Mouse (Mus musculus): ENCODE measurements around the gene Ptprg. TPM values are rescaled to one million over a fixed set of nuclear protein-coding genes. Genes with fewer than 3 reads are reported as not detected.
A peak's percentile ranks its signal among the peaks of the same experiment; 100 is the strongest.
"Not testable (repeated sequence)": the region's sequence is repeated elsewhere in the genome, so short reads cannot be mapped to it uniquely, and the experiment has no call there.

Ptprg gene
- polyA plus RNA-seq, 1 experiment = 11.0 TPM

DNA sequence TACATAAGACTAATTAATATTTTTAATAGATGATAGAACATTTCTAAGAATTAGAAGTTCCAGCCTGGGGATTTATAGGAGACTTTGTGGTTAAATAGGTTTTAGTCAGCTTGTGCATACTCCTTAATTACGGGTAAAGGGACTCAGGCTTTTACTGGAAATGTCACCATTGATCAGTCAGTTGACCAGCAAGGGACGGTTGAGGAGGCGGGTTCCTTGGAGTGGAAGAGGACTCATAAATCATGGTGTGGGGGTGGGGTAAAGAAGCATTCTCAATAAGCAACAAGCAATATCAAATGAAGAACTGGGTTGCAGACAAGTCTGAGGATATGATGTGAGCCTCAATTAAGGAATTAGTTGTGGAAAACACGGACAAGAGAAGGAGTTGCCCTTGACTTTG lies 438.8 kb downstream of the Ptprg start:
- DNase-seq (ENCODE audit: low read depth, low spot score) = no peak
- 87% methylated on average over 4 of the region's 4 CpGs for WGBS

DNA sequence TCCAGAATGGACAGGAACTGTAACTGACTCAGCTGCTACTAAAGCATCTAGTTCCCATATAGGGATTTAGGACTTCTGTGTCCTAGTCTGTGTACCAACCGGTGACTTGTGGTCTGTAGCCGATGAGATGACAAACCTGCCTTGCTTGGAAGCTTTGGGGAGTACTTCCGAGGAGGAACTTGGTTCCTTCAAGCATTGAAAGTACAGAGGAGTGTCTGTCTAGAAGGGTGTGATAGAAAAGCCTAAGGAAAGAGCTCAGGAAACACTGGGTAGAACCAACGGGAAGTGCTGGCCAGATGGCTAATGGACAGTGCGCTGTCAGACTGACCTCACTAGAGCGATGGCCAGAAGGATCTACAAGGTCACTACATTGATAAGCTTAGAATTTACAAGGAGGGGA lies 439.2 kb downstream of the Ptprg start:
- DNase-seq (ENCODE audit: low read depth, low spot score) = no peak
- 88% methylated on average over 6 of the region's 6 CpGs for WGBS

- peak; percentile 3 for DNase-seq (ENCODE audit: low read depth, low spot score)
- WGBS = 59% methylated on average over 6 of the region's 6 CpGs
These were observed 444.2 kb downstream of the Ptprg start for GRCm38 (mm10) chr14:11997555-11997954.

- no peak for DNase-seq (ENCODE audit: low read depth, low spot score)
- WGBS = 93% methylated on average over 4 of the region's 4 CpGs
These were observed 445.1 kb downstream of the Ptprg start for GRCm38 (mm10) chr14:11998464-11998863.

- WGBS = 88% methylated on average over 4 of the region's 4 CpGs
- DNase-seq (ENCODE audit: low read depth, low spot score) = no peak
These were observed 450.7 kb downstream of the Ptprg start for GRCm38 (mm10) chr14:12004061-12004460.

DNA sequence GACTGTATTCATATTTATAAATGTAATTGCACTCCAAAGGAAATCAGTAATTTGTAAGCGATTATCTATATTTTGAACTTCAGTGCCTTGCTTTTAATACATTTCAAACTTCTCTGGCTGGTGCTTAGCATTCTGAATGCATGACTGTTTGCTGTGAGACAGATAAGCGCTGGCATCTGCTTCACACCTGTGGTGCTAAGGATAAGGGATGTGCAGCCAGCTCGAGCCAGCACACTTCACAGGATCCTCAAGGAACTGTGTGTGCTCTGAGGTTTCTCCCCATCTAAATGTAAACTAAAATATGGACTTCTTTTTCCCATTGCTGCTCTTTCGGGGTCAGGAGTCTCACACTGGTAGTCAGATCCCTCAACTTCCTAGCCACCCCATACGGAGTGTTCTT lies 458.4 kb downstream of the Ptprg start:
- 86% methylated on average over 5 of the region's 5 CpGs for WGBS

GRCm38 (mm10) chr14:12025812-12026728 lies 472.7 kb downstream of the Ptprg start:
- WGBS = 66% methylated on average over 16 of the region's 16 CpGs
- DNase-seq (ENCODE audit: low read depth, low spot score) = peak; percentile 18

More for the DNA sequence above, 458.4 kb downstream of the Ptprg start:
- no peak for DNase-seq (ENCODE audit: low read depth, low spot score)

- WGBS = 89% methylated on average over 8 of the region's 8 CpGs
- no peak for DNase-seq (ENCODE audit: low read depth, low spot score)
These were observed 473.9 kb downstream of the Ptprg start for GRCm38 (mm10) chr14:12027247-12027646.

DNA sequence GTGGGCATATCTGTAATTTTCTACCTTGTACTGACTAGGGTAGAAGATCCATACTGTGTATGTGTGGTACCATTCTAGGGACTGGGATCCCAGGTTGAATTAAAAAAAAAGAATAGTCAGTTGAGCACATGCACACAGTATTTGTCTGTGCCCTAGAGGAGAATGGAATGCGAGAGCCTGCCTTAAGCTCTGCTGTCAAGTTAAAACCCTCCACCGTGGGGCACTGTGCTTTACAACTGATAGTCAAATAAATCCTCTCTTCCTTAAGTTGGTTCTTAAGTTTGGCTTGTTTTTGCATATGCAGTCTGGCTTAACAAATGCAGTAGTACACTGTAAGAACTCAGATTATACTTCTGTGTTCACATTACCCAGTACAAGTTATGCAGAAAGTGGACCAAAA lies 476.6 kb downstream of the Ptprg start:
- 69% methylated on average over 2 of the region's 2 CpGs for WGBS
- no peak for DNase-seq (ENCODE audit: low read depth, low spot score)

DNA sequence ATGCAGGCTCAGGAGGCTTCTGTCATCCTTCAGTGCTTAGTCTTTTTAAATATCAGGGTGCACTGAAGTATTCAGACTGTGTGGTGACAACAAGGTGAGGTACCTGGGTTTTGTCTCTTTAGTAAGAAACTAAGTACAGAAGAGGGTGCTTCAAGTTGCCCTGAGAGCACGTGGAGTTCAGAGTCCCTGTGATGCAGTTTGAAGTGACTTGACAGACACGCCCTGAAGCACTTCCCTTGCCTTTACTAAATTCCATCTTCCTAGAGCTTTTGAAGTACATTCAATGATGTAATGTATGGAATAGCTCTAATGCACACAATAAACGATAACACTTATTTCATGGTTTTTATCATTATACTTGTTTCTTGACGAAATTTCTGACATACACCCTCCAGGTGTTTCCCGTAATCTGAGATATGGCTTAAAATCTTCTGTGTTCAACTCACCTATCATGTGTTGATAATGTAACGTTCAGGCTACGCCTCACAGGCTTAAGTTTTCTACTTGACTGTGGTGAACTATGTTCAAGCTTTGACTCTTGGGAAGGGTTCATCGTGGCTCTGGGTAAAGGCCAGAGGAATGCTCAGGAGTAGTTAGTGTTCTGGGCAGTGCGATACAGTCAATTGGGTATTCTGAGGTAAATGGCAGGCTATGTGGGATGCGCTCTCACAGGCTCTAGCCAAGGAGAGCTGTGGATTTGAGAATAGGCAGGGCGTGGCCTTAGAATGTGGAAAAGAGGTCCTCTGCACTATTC lies 483.4 kb downstream of the Ptprg start:
- WGBS = 92% methylated on average over 11 of the region's 11 CpGs

GRCm38 (mm10) chr14:12039743-12040142 lies 486.4 kb downstream of the Ptprg start:
- DNase-seq (ENCODE audit: low read depth, low spot score) = no peak
- whole genome bisulfite sequencing = 80% methylated on average over 3 of the region's 3 CpGs

More for the DNA sequence above, 483.4 kb downstream of the Ptprg start:
- DNase-seq (ENCODE audit: low read depth, low spot score) = no peak

GRCm38 (mm10) chr14:12041566-12041965 lies 488.2 kb downstream of the Ptprg start:
- 94% methylated on average over 6 of the region's 6 CpGs for WGBS
- no peak for DNase-seq (ENCODE audit: low read depth, low spot score)

DNA sequence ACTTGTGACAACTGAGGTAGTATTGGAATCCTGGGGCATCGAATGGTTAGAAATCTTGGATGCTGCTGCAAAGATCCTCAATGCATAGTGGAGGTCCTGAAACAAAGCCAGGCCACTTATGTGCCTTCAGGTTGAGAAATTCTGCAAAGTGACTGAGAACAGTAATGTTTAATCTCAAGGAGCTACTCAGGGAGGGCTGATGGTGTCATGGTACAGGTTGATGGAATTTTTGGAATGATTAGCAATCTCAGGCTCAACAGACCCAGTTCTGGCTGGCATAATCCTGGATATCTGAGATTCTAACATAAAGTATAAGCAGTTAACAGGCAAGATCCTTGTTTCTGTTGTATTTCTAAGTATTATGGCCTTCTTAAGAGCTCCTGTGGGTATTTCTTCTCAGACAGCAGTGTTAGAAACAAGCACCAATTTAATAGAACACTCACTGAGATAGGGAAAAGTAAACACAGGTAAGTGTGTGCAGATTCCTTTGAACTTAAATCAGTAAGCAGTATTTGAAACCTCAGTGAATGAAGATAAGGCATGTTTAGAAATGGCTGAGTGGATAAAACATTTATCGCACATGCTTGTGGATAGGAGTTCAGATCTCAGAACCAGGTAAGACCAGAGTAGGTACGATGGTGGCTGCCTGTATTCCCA lies 493.0 kb downstream of the Ptprg start:
- WGBS = 58% methylated on average over 3 of the region's 3 CpGs
- no peak for DNase-seq (ENCODE audit: low read depth, low spot score)

DNA sequence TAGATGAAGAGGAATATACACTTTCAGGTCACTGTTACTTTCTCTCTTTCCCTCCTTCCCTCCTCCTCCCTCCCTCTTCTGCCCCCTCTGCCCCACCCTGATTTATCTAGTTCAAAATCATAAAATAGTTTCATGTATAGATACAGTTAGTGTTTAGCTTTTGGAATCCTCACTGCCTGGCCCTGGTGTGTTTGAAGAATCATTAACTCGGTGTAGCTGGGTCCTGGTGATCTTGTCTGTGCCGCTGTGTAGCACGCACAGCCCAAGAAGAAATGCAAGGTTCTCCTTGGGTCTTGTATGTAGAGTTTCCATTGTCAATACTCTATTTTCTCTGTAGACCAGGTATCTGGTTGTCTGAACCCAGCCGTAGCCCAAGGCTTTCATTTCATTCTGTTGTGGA lies 494.3 kb downstream of the Ptprg start:
- 44% methylated on average over 4 of the region's 4 CpGs for WGBS
- DNase-seq (ENCODE audit: low read depth, low spot score) = no peak

- WGBS = 66% methylated on average over 5 of the region's 5 CpGs
- DNase-seq (ENCODE audit: low read depth, low spot score) = no peak
These were observed 503.7 kb downstream of the Ptprg start for GRCm38 (mm10) chr14:12056912-12057524.

DNA sequence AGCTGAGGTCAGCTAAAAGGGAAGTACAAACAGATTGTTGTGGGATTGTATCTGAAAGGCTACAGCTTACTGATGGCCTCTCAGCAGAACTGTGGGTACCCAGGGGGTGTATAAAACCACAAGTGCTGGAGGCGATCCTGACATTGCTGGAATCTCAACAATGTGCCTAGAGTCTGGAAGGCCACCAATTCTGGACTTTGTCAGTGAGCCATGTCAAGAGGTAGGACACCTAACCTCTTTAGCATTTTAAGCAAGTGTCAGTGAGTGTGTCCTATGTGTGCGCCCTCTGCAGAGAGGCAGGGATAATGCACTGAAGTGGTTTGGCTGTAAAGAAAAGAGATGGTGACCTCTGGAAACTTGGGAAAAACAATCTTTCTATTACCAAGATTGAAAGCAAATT lies 504.5 kb downstream of the Ptprg start:
- WGBS = 79% methylated on average over 2 of the region's 2 CpGs
- DNase-seq (ENCODE audit: low read depth, low spot score) = no peak

GRCm38 (mm10) chr14:12059149-12059548 lies 505.8 kb downstream of the Ptprg start:
- 58% methylated on average over 7 of the region's 7 CpGs for WGBS
- DNase-seq (ENCODE audit: low read depth, low spot score) = no peak

DNA sequence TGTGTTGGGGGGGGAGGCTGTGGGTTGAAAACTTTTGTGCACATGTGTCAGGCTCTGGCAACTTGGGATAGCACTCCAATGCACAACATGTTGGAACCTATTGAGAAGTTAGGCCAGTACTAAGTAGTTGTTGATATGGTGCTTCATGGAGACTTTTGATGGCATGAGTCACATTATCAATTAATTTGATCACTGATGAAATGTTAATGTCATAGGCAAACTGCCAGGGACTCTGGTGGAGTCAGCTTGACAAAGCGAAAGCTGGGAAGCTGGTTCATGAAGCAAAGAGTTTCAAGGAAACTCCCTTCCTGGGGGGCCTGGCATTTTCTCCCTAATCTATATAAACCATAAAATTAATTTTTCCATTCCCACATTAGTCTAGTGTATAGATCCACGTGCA lies 508.0 kb downstream of the Ptprg start:
- 74% methylated on average over 2 of the region's 2 CpGs for WGBS

GRCm38 (mm10) chr14:12062628-12063360 lies 509.5 kb downstream of the Ptprg start:
- 89% methylated on average over 7 of the region's 7 CpGs for WGBS
- DNase-seq (ENCODE audit: low read depth, low spot score) = no peak

More for the DNA sequence above, 508.0 kb downstream of the Ptprg start:
- not testable (repeated sequence) for DNase-seq (ENCODE audit: low read depth, low spot score)
